Mouse (Mus musculus): ENCODE data around the gene Lpar3.
"Not testable (repeated sequence)": the region's sequence is repeated elsewhere in the genome, so short reads cannot be mapped to it uniquely, and the experiment has no call there.

Gene Lpar3

GRCm38 (mm10) chr3:146220776-146221486, at the start of gene Lpar3:
Lpar3 (plus strand) TSS chr3:146220963.
- DNase-seq: peak; percentile 87

DNA sequence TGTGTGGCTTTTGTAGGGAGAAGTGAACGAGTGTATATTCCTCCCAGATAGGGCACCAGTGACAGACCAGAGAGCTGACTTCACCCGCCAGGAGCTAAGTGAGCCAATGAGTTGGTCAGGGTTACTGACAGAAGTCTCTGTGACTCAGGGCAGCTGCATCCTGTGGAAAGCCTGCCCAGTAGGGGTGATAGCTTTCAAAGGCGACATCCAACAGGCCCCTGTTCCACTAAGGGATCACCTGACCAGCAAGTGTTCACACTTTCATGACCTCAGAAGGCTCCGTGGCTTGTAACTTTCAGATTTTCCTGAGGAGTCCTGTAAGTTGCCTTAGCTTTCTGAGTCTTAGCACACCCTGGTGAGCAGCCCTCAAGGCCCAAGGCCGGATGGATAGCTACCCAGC, 47.7 kb upstream of the Lpar3 start:
- DNase-seq: no peak

GRCm38 (mm10) chr3:146174215-146174614, 46.5 kb upstream of the Lpar3 start:
- peak; percentile 34 for DNase-seq

DNA sequence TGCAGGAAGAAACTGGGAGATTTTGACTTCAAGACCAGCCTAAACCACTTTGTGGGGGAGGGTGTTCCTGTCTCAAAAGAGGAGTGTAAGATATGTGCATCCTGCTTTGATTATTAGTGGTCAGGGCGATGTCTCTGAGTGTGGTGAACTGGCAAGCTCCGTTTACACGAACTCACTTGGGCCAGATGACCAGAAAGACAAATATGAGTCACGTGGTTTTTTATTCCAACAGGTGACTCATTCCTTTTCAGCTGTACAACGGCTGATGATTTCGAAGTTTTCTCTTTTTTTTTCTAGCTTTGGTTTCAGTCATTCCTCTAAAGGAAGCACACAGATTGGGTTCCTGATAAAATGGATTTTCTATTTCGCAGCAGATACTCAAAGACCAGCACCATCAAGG, 43.5 kb upstream of the Lpar3 start:
- DNase-seq: no peak

DNA sequence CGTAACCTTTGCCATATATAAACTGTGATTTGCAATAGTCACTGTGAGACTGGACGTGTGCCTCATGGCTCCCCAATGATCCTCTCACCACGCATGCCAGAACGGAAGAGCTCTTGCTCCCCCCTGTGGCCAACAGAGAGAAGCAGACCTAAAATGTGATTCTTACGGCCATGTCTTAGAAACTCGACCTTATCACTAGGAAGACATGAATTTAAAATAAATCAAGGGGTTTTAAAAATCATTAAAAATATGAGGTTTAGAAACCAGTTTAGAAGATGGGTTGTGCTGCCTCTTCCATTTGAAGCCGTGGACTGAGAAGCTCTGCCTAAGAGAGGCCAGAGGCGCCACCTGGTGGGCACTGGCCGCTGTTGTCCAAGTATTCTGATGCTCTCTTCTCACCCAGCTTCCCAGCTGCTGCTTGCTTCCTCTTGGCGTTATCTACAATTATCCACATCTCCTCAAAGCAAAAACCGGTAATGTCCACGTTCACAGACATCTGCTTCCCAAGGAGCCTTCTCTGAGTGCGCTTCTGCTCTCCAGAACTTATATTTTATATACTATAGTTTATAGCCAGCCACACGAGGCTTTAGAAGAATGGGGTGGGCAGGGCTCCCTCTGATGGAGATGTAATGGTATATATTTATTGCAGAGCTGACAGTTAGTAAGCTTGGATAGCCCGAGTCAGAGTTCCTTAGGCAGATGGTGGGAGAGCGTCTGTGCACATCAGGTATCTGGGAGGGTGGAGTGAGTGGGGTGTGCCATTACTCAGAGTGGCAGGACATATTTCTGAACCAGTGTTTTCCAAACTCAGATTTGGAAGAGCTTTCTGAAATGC, 42.8 kb upstream of the Lpar3 start:
- peak; percentile 86 for DNase-seq

DNA sequence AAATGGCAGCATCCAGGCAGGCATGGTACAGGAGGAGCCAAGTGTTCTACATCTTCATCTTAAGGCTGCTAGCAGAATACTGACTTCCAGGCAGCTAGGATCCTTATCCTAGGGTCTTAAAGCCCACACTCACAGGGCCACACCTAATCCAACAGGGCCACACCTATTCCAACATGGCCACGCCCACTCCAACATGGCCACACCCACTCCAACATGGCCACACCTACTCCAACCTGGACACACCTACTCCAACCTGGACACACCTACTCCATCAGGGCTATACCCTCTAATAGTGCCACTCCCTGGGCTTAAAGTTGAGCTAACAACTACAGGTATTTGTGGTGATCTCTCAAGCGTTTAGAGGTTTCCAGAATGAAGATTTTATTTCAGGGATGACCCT, 40.4 kb upstream of the Lpar3 start:
- DNase-seq: no peak

DNA sequence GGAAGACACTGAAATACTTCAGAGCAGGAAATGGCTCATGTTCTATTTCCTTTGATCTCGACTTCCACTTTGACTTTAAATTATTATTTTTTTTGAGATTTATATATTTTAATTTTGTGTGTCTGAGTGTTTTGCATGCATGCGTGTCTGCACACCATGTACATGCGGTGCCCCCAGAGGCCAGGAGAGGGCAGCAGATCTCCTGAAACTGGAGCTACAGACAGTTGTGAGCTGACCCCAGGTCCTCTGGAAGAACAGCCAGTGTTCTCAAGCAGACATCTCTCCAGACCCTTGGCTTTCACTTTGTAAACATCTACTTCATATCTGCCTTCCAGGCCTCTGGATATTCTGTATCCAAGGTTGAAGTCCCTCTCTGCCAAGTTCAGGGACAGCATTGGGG, 39.8 kb upstream of the Lpar3 start:
- DNase-seq: peak; percentile 60

DNA sequence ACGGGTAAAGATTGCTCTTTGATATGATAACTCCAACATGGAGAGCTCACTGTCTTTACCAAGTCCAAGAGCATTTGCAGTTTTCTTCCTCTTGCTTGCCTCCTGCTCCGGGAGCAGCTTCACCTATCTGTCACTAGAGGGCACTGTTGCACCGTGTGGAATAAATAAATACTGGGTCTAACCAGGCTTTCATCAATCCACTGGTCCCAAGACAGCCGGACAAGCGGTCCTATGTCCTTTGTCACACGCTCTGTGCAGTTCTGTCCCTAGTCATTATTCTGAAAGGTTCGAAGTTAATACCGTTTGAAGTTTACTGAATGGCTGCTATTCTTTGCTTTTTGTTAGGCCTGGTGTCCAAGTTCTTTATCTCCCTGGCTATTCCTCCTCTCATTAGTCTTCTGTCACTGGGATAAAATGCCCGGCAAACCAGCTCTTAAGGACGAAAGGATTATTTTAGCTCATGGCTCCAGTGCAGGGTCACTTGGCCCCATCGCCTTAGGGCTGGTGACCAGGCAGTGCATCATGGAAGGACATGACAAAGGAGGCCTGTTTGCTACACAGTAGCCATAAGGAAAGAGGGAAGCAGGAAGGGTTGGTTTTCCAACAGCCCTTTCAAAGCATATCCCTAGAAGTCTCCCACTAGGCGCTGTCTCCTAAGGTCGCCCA, 35.6 kb upstream of the Lpar3 start:
- peak; percentile 71 for DNase-seq

- no peak for DNase-seq
Measured at GRCm38 (mm10) chr3:146186033-146186432, 34.7 kb upstream of the Lpar3 start.

- DNase-seq: no peak
Measured at GRCm38 (mm10) chr3:146189933-146190332, 30.8 kb upstream of the Lpar3 start.

- no peak for DNase-seq
Measured at GRCm38 (mm10) chr3:146192507-146192906, 28.3 kb upstream of the Lpar3 start.

DNA sequence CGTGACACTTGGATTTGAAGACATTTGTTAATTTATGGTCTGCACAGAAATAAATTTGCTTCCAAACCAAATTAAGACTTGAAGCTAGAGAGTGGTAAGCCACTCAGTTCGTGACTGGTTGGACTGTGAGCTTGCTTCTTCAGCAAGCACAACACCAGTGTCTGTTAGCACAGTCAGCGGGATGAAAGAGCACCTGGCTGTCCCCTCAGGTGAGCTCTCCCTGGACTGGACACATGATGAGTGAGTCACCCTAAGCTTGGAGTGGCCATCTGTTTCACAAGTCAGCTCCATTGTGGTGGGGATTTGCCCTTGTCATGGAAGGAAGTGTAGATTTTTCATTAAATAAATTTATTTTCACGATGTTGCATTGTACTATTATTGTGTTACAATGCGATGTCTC, 25.6 kb upstream of the Lpar3 start:
- DNase-seq: no peak

- DNase-seq: no peak
Measured at GRCm38 (mm10) chr3:146196301-146196700, 24.5 kb upstream of the Lpar3 start.

GRCm38 (mm10) chr3:146196780-146197743, 23.7 kb upstream of the Lpar3 start:
- DNase-seq: peak; percentile 44

- no peak for DNase-seq
Measured at GRCm38 (mm10) chr3:146197785-146198184, 23.0 kb upstream of the Lpar3 start.

- no peak for DNase-seq
Measured at GRCm38 (mm10) chr3:146198803-146199481, 21.8 kb upstream of the Lpar3 start.

- DNase-seq: no peak
Measured at GRCm38 (mm10) chr3:146199486-146199885, 21.3 kb upstream of the Lpar3 start.

GRCm38 (mm10) chr3:146204375-146204774, 16.4 kb upstream of the Lpar3 start:
- no peak for DNase-seq

- no peak for DNase-seq
Measured at GRCm38 (mm10) chr3:146205305-146205704, 15.5 kb upstream of the Lpar3 start.

DNA sequence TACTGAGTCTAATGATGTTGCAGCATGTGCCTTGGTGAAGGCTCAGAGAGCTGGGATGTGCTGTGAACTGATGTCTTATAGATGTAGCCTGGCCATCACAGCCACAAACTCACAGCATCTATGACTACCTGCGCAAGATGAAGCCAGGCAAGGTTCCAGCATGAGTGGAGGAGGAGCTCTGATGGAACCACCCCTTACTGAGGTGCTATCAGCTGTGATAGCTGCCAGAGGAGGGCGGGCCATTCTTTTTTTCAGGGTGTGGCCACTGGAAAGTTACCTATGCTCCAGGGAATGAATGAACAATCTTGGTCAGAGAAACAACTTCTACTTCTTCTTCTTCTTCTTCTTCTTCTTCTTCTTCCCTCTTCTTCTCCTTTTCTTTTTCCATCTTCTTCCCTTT, 14.1 kb upstream of the Lpar3 start:
- DNase-seq: no peak

DNA sequence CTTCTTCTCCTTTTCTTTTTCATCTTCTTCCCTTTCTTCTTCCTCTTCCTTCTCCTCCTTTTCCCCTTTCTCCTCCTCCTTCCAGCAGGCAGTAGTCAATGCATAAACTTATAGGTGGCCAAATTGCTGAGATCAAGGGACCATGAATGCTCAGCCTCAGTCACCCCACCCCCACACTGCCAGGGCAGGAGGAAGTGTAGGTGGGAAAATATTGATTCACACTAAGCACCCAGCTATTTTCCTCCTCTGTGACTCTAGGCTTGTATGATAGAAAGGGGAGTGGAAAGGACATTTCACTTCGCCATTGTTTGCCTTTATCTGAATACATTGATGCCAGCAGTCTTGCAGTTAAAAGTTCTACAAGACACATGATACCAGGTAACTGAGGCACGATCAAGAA, 13.3 kb upstream of the Lpar3 start:
- no peak for DNase-seq

GRCm38 (mm10) chr3:146209759-146210158, 11.0 kb upstream of the Lpar3 start:
- DNase-seq: not testable (repeated sequence)
